Mouse (Mus musculus): ENCODE measurements around the gene Doc2a. TPM values are rescaled to one million over a fixed set of nuclear protein-coding genes. Genes with fewer than 3 reads are reported as not detected.

Doc2a gene
- total RNA-seq, 2 experiments from 2014 or later = not detected

GRCm38 (mm10) chr7:126823202-126823711 is 24.0 kb upstream of the Doc2a start:
- ATAC-seq (ENCODE audit: poor library complexity, severe bottlenecking) = no peak

- ATAC-seq (ENCODE audit: poor library complexity, severe bottlenecking) = no peak
Observed at GRCm38 (mm10) chr7:126823940-126824339, 23.3 kb upstream of the Doc2a start.

GRCm38 (mm10) chr7:126825403-126825802 is 21.8 kb upstream of the Doc2a start:
- no peak for ATAC-seq (ENCODE audit: poor library complexity, severe bottlenecking)

GRCm38 (mm10) chr7:126825952-126826351 is 21.3 kb upstream of the Doc2a start:
- ATAC-seq (ENCODE audit: poor library complexity, severe bottlenecking) = no peak

GRCm38 (mm10) chr7:126831539-126831938 is 15.7 kb upstream of the Doc2a start, which contains the start of gene 4930451I11Rik:
TSS of gene 4930451I11Rik (minus strand) at chr7:126831639.
- ATAC-seq (ENCODE audit: poor library complexity, severe bottlenecking) = no peak

- peak; percentile 98 for ATAC-seq (ENCODE audit: poor library complexity, severe bottlenecking)
Observed at GRCm38 (mm10) chr7:126832036-126832598, 15.1 kb upstream of the Doc2a start.

GRCm38 (mm10) chr7:126833294-126833693 is 13.9 kb upstream of the Doc2a start:
- ATAC-seq (ENCODE audit: poor library complexity, severe bottlenecking) = no peak

GRCm38 (mm10) chr7:126843276-126843675 is 3.9 kb upstream of the Doc2a start:
- no peak for ATAC-seq (ENCODE audit: poor library complexity, severe bottlenecking)

- no peak for ATAC-seq (ENCODE audit: poor library complexity, severe bottlenecking)
Observed at GRCm38 (mm10) chr7:126845516-126845915, 1.7 kb upstream of the Doc2a start.

GRCm38 (mm10) chr7:126847421-126848398 is 494 bp downstream of the Doc2a start:
- no peak for ATAC-seq (ENCODE audit: poor library complexity, severe bottlenecking)

- ATAC-seq (ENCODE audit: poor library complexity, severe bottlenecking) = no peak
Observed at GRCm38 (mm10) chr7:126848794-126849193, 1.6 kb downstream of the Doc2a start.

- ATAC-seq (ENCODE audit: poor library complexity, severe bottlenecking) = no peak
Observed at GRCm38 (mm10) chr7:126850161-126850560, 2.9 kb downstream of the Doc2a start.

GRCm38 (mm10) chr7:126851192-126851591 is 4.0 kb downstream of the Doc2a start:
- ATAC-seq (ENCODE audit: poor library complexity, severe bottlenecking) = no peak

GRCm38 (mm10) chr7:126853454-126853853 is 6.2 kb downstream of the Doc2a start:
- ATAC-seq (ENCODE audit: poor library complexity, severe bottlenecking) = no peak

GRCm38 (mm10) chr7:126855641-126856040 is 8.4 kb downstream of the Doc2a start:
- no peak for ATAC-seq (ENCODE audit: poor library complexity, severe bottlenecking)

- ATAC-seq (ENCODE audit: poor library complexity, severe bottlenecking) = no peak
Observed at GRCm38 (mm10) chr7:126856741-126857420, 9.7 kb downstream of the Doc2a start.

- ATAC-seq (ENCODE audit: poor library complexity, severe bottlenecking) = no peak
Observed at GRCm38 (mm10) chr7:126860987-126861386, 13.8 kb downstream of the Doc2a start.

GRCm38 (mm10) chr7:126861429-126862130 is 14.4 kb downstream of the Doc2a start, which contains the start of gene Hirip3:
TSS of gene Hirip3 (plus strand) at chr7:126861972.
- ATAC-seq (ENCODE audit: poor library complexity, severe bottlenecking) = peak; percentile 92

GRCm38 (mm10) chr7:126862147-126862784 is 15.1 kb downstream of the Doc2a start, which contains the start of gene Ino80e:
TSS of gene Ino80e (minus strand) at chr7:126862377.
- ATAC-seq (ENCODE audit: poor library complexity, severe bottlenecking) = peak; percentile 60

- no peak for ATAC-seq (ENCODE audit: poor library complexity, severe bottlenecking)
Observed at GRCm38 (mm10) chr7:126863791-126864190, 16.6 kb downstream of the Doc2a start.
